Mouse (Mus musculus): ENCODE results near the gene Cd69. TPM values are rescaled to one million over a fixed set of nuclear protein-coding genes. Genes with fewer than 3 reads are reported as not detected.

The Cd69 gene
- polyA plus RNA-seq (2012; ENCODE audit: insufficient read depth, low replicate concordance): 1.3 TPM in 1 of 2 replicates, not detected in the other

DNA sequence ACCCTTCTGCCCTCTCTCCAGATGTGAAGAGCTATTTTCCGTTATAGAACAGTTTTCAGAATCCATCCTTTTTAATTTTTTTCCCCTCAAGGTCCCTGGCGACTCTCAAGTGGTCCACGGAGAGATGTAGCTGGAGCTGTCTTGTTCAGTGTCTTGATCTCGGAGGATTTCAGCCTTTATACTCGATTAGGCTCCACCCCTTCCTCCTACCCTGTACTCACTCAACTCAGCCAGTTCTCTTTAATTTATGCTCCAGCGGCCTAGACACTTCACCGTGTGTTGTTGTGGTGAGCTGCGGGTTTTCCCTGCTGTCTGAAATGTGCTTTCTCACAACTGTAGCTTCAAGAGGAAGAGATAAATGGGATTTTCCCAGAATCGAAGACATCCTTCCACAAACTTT is at the start of gene Cd69:
TSS of gene Cd69 (minus strand) at position 217 of the 400 bp plus-strand sequence.
- H3K27me3 ChIP-seq (replicated peaks): no peaks in the 10 kb centered on the region
- H3K9me3 ChIP-seq: no peaks in the 10 kb centered on the region
- peaks cover 13% of the 10 kb centered on the region for H3K36me3 ChIP-seq (replicated peaks; ENCODE audit: low read length)
- H3K4me3 ChIP-seq (replicated peaks): peak within 1 kb of the TSS; percentile 90
- peaks cover 48% of the 10 kb centered on the region for H3K4me1 ChIP-seq
- no peak for TF ChIP-seq FLI1 (IDR thresholded peaks at IDR 0.05; ENCODE audit: low read length)
- no peak for TF ChIP-seq GATA1 (IDR thresholded peaks at IDR 0.05; ENCODE audit: borderline replicate concordance, low read length)

GRCm38 (mm10) chr6:129319331-129319730 is 44.1 kb upstream of the Cd69 start:
- H3K36me3 ChIP-seq (replicated peaks; ENCODE audit: low read length): no peaks in the 10 kb centered on the region

GRCm38 (mm10) chr6:129318395-129318794 is 43.2 kb upstream of the Cd69 start:
- Histone ChIP-seq H3K4me1 (peaks cover 40% of the 10 kb centered on the region), H3K27me3 (replicated peaks) (no peaks in the 10 kb centered on the region)
- no peak for TF ChIP-seq FLI1 (IDR thresholded peaks at IDR 0.05; ENCODE audit: low read length)
- TF ChIP-seq GATA1 (IDR thresholded peaks at IDR 0.05; ENCODE audit: borderline replicate concordance, low read length): no peak

More at GRCm38 (mm10) chr6:129319331-129319730, 44.1 kb upstream of the Cd69 start:
- Histone ChIP-seq H3K9me3 (no peaks in the 10 kb centered on the region), H3K4me3 (replicated peaks) (no peak overlapping the region), H3K4me1 (peaks cover 30% of the 10 kb centered on the region), H3K27me3 (replicated peaks) (no peaks in the 10 kb centered on the region)
- TF ChIP-seq GATA1 (IDR thresholded peaks at IDR 0.05; ENCODE audit: borderline replicate concordance, low read length) (no peak), FLI1 (IDR thresholded peaks at IDR 0.05; ENCODE audit: low read length) (no peak)

GRCm38 (mm10) chr6:129316463-129316862 is 41.2 kb upstream of the Cd69 start:
- H3K27me3 ChIP-seq (replicated peaks): no peaks in the 10 kb centered on the region
- no peaks in the 10 kb centered on the region for H3K36me3 ChIP-seq (replicated peaks; ENCODE audit: low read length)
- peak overlapping the region; percentile 85 for H3K4me3 ChIP-seq (replicated peaks)
- no peaks in the 10 kb centered on the region for H3K9me3 ChIP-seq
- peaks cover 51% of the 10 kb centered on the region for H3K4me1 ChIP-seq
- no peak for TF ChIP-seq GATA1 (IDR thresholded peaks at IDR 0.05; ENCODE audit: borderline replicate concordance, low read length)
- no peak for TF ChIP-seq FLI1 (IDR thresholded peaks at IDR 0.05; ENCODE audit: low read length)

More at GRCm38 (mm10) chr6:129318395-129318794, 43.2 kb upstream of the Cd69 start:
- no peaks in the 10 kb centered on the region for H3K36me3 ChIP-seq (replicated peaks; ENCODE audit: low read length)
- no peak overlapping the region for H3K4me3 ChIP-seq (replicated peaks)
- H3K9me3 ChIP-seq: no peaks in the 10 kb centered on the region

- no peak for TF ChIP-seq GATA1 (IDR thresholded peaks at IDR 0.05; ENCODE audit: borderline replicate concordance, low read length)
- no peak for TF ChIP-seq FLI1 (IDR thresholded peaks at IDR 0.05; ENCODE audit: low read length)
- H3K4me1 ChIP-seq: peaks cover 51% of the 10 kb centered on the region
- H3K4me3 ChIP-seq (replicated peaks): no peak overlapping the region
- no peaks in the 10 kb centered on the region for H3K9me3 ChIP-seq
- H3K36me3 ChIP-seq (replicated peaks; ENCODE audit: low read length): no peaks in the 10 kb centered on the region
- H3K27me3 ChIP-seq (replicated peaks): no peaks in the 10 kb centered on the region
Observed at GRCm38 (mm10) chr6:129315698-129316097, 40.5 kb upstream of the Cd69 start.

DNA sequence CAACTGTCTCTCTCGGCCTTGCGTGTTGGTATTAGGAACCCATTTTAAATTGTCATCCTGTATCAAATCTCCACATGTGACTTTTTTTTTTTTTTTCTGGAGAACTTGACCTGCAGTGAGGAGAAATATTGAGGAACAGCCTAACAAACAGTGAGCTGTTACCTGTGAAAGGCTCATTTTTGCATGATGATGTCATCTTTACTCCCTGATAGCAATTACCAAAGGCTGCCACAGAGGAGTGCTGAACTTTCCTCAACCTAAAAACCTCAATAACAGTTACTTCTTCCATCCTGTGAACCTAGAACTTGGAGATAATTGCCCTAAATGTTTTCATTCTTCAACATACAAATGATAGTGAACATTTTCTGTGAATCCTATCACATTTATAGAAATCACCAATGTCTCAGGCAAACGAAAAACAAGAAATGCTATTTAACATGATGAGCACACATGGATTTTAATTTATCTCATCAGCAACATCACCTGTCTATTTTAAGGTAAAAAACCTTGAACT is 39.5 kb upstream of the Cd69 start:
- no peaks in the 10 kb centered on the region for H3K36me3 ChIP-seq (replicated peaks; ENCODE audit: low read length)
- H3K4me1 ChIP-seq: peaks cover 51% of the 10 kb centered on the region
- no peaks in the 10 kb centered on the region for H3K27me3 ChIP-seq (replicated peaks)
- no peaks in the 10 kb centered on the region for H3K9me3 ChIP-seq
- TF ChIP-seq FLI1 (IDR thresholded peaks at IDR 0.05; ENCODE audit: low read length): no peak
- TF ChIP-seq GATA1 (IDR thresholded peaks at IDR 0.05; ENCODE audit: borderline replicate concordance, low read length): no peak
- no peak overlapping the region for H3K4me3 ChIP-seq (replicated peaks)

- no peaks in the 10 kb centered on the region for H3K9me3 ChIP-seq
- H3K4me1 ChIP-seq: peaks cover 47% of the 10 kb centered on the region
- TF ChIP-seq GATA1 (IDR thresholded peaks at IDR 0.05; ENCODE audit: borderline replicate concordance, low read length) (no peak), FLI1 (IDR thresholded peaks at IDR 0.05; ENCODE audit: low read length) (no peak)
- H3K36me3 ChIP-seq (replicated peaks; ENCODE audit: low read length): no peaks in the 10 kb centered on the region
- no peak overlapping the region for H3K4me3 ChIP-seq (replicated peaks)
- no peaks in the 10 kb centered on the region for H3K27me3 ChIP-seq (replicated peaks)
Observed at GRCm38 (mm10) chr6:129312499-129312898, 37.3 kb upstream of the Cd69 start.

DNA sequence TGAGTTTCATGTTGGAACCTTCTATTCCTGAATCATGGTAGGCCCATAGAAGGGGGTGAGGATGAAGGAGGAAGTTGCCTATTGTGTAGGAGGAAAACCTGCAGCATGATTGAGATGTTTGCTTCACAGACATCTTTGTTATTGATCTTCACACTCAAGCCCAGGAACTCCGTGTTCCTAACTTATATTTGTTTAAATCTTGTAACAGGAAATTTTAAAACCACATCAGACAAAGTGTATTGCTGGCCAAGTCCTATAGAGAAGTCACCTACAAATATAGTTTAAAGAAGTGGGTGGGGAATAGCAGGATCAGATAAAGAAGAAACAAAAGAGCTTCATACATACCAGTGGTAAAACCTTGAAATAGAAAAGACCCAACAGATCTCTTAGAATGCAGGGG is 28.9 kb upstream of the Cd69 start:
- Histone ChIP-seq H3K4me3 (replicated peaks) (no peak overlapping the region), H3K9me3 (no peaks in the 10 kb centered on the region), H3K27me3 (replicated peaks) (no peaks in the 10 kb centered on the region), H3K36me3 (replicated peaks; ENCODE audit: low read length) (peaks cover 3% of the 10 kb centered on the region), H3K4me1 (peaks cover 7% of the 10 kb centered on the region; the same call in 1 of the 2 replicates)
- TF ChIP-seq FLI1 (IDR thresholded peaks at IDR 0.05; ENCODE audit: low read length) (no peak), GATA1 (IDR thresholded peaks at IDR 0.05; ENCODE audit: borderline replicate concordance, low read length) (no peak)

DNA sequence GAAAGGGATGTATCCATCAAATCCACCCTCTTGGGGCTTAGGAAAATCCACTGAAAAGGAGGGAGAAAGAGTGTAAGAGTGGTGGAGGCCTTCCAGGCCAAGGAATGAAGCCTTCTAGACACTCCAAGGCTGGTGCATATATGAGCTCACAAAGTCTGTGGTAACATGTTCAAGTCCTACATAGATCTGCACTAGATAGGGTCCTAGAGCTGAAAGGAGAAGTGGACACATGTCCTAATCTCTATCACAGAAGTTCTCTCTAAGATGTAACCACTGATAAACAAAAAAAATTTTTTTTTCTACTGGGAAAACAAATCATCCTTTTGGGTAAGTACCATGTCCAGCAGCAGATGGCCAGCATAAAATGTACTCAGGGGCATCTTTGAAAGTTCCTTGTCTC is 13.5 kb upstream of the Cd69 start:
- Histone ChIP-seq H3K36me3 (replicated peaks; ENCODE audit: low read length) (no peaks in the 10 kb centered on the region), H3K9me3 (no peaks in the 10 kb centered on the region), H3K4me3 (replicated peaks) (no peak overlapping the region), H3K27me3 (replicated peaks) (no peaks in the 10 kb centered on the region), H3K4me1 (peaks cover 32% of the 10 kb centered on the region)
- no peak for TF ChIP-seq GATA1 (IDR thresholded peaks at IDR 0.05; ENCODE audit: borderline replicate concordance, low read length)
- TF ChIP-seq FLI1 (IDR thresholded peaks at IDR 0.05; ENCODE audit: low read length): no peak

GRCm38 (mm10) chr6:129284384-129285104 is 9.3 kb upstream of the Cd69 start:
- Histone ChIP-seq H3K4me1 (peaks cover 32% of the 10 kb centered on the region), H3K4me3 (replicated peaks) (peak overlapping the region; percentile 84), H3K27me3 (replicated peaks) (no peaks in the 10 kb centered on the region), H3K9me3 (no peaks in the 10 kb centered on the region), H3K36me3 (replicated peaks; ENCODE audit: low read length) (no peaks in the 10 kb centered on the region)
- TF ChIP-seq GATA1 (IDR thresholded peaks at IDR 0.05; ENCODE audit: borderline replicate concordance, low read length) (peak; percentile 98), FLI1 (IDR thresholded peaks at IDR 0.05; ENCODE audit: low read length) (peak; percentile 93)
